Mouse (Mus musculus) olfactory bulb, adult 2 months (tissue): ENCODE measurements around the gene Rere.

ENCODE experiments used
- CTCF ChIP-seq: fragments of 200-500 bp; IDR thresholded peaks from 2 replicates; pipeline ENCODE4 v1.5.1; 2012; ENCODE audit warnings: low read depth, mild to moderate bottlenecking, low read length, moderate library complexity; ENCODE audit not compliant: insufficient read depth
- POLR2A ChIP-seq: fragments of 200-500 bp; IDR thresholded peaks from 2 replicates; pipeline ENCODE4 v1.6.1; 2012; ENCODE audit warnings: mild to moderate bottlenecking, low read depth, low read length, moderate library complexity; ENCODE audit not compliant: insufficient read depth

DNA sequence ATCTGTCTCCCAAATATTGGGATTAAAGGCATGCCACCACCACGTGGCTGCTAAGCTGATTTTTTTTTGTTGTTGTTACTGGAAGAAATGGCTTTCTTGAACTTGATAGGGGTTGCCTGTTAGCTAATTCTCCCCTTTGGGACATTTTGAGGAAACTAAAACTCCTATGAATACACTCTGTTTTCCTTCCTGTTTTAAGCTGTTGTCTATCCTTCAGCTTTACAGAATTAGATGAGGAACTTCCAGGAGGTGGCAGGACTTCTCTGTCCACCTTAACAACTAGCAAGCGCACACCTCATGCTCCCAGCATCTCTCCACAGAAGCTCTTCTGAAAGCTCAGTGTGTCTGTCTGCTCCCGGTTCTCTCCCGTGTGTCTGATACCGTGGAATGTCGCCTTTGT is 157.2 kb downstream of the Rere start:
- TF ChIP-seq CTCF (no peak), POLR2A (no peak)
